Mouse (Mus musculus) E14TG2a.4 (cell line): Measurements from ENCODE around the gene Tcta.

Experiments
- CTCF ChIP-seq: conservative IDR thresholded peaks from 2 replicates; pipeline ENCODE4 v1.5.1; 2014; ENCODE audit warnings: low read length
- POU5F1 ChIP-seq: IDR thresholded peaks from 2 replicates; pipeline ENCODE4 v1.6.1; 2014; ENCODE audit warnings: low read length, borderline replicate concordance

DNA sequence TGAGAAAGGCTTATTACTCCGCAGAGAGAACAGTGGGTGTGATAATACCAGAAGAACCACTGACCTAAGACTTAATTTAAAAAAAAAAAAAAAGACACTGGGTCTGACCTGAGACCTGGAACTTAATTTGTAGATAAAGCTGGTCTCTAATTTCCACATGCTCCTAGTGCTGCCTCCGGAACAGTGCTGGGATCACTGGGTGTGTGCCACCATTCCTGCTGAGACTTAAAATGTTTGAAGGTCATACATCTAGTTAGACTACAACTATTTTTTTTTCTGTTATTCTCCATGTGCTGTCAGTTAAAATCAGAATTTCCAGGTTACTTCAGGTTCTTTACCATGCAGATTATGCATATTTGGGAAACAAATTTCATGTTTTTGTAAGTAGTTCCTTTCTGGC lies 2.2 kb upstream of the Tcta start:
- no peak for TF ChIP-seq CTCF
- no peak for TF ChIP-seq POU5F1
